Mouse (Mus musculus): ENCODE measurements around the gene A030005L19Rik. TPM values are rescaled to one million over a fixed set of nuclear protein-coding genes. Genes with fewer than 3 reads are reported as not detected.

The A030005L19Rik gene
- polyA plus RNA-seq (2012; rRNA removed) = 0.98 and 1.0 TPM in 2 replicates

DNA sequence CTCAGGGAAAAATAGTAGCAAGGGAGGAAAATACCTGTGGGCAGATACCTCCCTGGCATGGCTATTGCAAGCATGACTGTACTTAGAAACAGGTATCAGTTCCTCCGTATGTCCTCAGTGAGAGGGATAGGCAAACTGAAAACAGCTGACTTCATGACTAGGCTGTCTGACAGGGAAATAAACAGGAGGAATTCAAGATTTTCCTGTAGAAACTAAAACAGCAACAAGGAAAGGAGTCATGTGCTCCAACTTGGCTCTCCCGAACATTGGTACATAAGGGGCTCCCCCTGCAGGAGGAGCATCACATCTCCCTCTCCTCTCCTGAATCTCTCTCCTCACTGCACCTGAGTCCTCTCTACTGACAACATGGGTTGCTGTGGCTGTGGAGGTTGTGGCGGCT is at the start of gene A030005L19Rik:
A030005L19Rik (plus strand) TSS at position 301 of the 400 bp plus-strand sequence.
- 89% methylated on average over 3 of the region's 3 CpGs for WGBS
- no peaks in the 10 kb centered on the region for H3K27me3 ChIP-seq (ENCODE audit: control insufficient read depth, insufficient read depth, low read length)
- no peak within 1 kb of the TSS for H3K4me3 ChIP-seq (ENCODE audit: control insufficient read depth, insufficient read depth, low read length)
- H3K4me1 ChIP-seq (replicated peaks; ENCODE audit: control insufficient read depth, insufficient read depth, low read length) = 0 out of 2 replicates have a peak, but pooled peaks cover 1% of the 10 kb centered on the region
- TF ChIP-seq CTCF (IDR thresholded peaks at IDR 0.05; ENCODE audit: borderline replicate concordance, control insufficient read depth, extremely low read depth, insufficient read depth, low read length, poor library complexity) = no peak
- no peak for TF ChIP-seq POLR2A (IDR thresholded peaks at IDR 0.05; ENCODE audit: control insufficient read depth, extremely low read depth, insufficient read depth, low read length, poor library complexity)
- no peak within 1 kb of the TSS for H3K27ac ChIP-seq (ENCODE audit: control insufficient read depth, insufficient read depth, low read length)
- no peak for DNase-seq
- H3K36me3 ChIP-seq (ENCODE audit: control insufficient read depth, insufficient read depth, low read length) = no peaks in the 10 kb centered on the region

DNA sequence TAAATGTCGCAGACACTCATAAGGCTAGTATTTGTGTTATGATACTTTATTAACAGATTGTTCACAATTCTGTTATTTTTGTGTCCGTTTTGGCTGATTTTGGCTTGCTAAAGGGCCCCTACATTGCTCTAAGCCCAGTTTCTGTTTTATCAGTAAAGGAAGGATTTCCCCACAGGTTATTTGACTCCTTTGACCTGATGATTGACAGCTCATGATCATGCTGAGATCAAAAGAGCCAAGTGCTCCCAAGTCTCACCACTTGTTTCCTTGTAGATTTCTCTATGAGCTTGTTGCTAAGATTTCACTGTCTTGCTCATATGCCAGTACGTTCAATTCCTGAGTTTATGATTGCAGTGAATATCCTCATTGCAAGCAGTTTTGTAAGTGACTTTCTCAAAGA is 42.9 kb upstream of the A030005L19Rik start:
- peaks cover 5% of the 10 kb centered on the region; the same call in 1 of the 2 replicates for H3K36me3 ChIP-seq (ENCODE audit: control insufficient read depth, insufficient read depth, low read length)
- no peak for TF ChIP-seq POLR2A (IDR thresholded peaks at IDR 0.05; ENCODE audit: control insufficient read depth, extremely low read depth, insufficient read depth, low read length, poor library complexity)
- TF ChIP-seq CTCF (IDR thresholded peaks at IDR 0.05; ENCODE audit: borderline replicate concordance, control insufficient read depth, extremely low read depth, insufficient read depth, low read length, poor library complexity) = no peak
- no peak for DNase-seq
- no peaks in the 10 kb centered on the region for H3K27me3 ChIP-seq (ENCODE audit: control insufficient read depth, insufficient read depth, low read length)
- H3K27ac ChIP-seq (ENCODE audit: control insufficient read depth, insufficient read depth, low read length) = no peak overlapping the region
- H3K4me3 ChIP-seq (ENCODE audit: control insufficient read depth, insufficient read depth, low read length) = no peak overlapping the region
- no peaks in the 10 kb centered on the region for H3K4me1 ChIP-seq (replicated peaks; ENCODE audit: control insufficient read depth, insufficient read depth, low read length)
- 86% methylated on average over 3 of the region's 3 CpGs for WGBS

DNA sequence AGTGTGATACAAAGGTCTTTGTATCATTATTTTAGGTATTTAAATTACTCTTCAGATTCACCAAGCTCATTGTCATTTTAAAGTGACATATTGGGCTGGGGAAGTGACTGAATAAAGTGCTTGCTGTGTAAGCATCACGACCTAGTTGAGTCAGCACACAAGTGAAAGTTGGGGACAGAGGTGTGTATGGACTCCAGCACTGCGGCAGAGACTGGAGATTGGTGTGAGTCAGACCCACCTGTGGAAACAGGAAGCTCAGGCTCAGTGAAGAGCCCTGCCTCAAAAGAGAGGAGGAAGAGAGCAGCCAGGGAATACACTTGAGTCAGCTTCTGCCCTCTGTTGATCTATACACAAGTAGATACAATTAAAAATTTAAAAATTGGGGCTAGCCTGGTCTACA is 34.0 kb upstream of the A030005L19Rik start:
- 66% methylated on average over 2 of the region's 2 CpGs for WGBS
- Histone ChIP-seq H3K4me1 (replicated peaks; ENCODE audit: control insufficient read depth, insufficient read depth, low read length) (no peaks in the 10 kb centered on the region), H3K27ac (ENCODE audit: control insufficient read depth, insufficient read depth, low read length) (no peak overlapping the region), H3K27me3 (ENCODE audit: control insufficient read depth, insufficient read depth, low read length) (no peaks in the 10 kb centered on the region), H3K4me3 (ENCODE audit: control insufficient read depth, insufficient read depth, low read length) (no peak overlapping the region), H3K36me3 (ENCODE audit: control insufficient read depth, insufficient read depth, low read length) (peaks cover 25% of the 10 kb centered on the region)
- DNase-seq = no peak
- TF ChIP-seq CTCF (IDR thresholded peaks at IDR 0.05; ENCODE audit: borderline replicate concordance, control insufficient read depth, extremely low read depth, insufficient read depth, low read length, poor library complexity) = no peak
- no peak for TF ChIP-seq POLR2A (IDR thresholded peaks at IDR 0.05; ENCODE audit: control insufficient read depth, extremely low read depth, insufficient read depth, low read length, poor library complexity)

DNA sequence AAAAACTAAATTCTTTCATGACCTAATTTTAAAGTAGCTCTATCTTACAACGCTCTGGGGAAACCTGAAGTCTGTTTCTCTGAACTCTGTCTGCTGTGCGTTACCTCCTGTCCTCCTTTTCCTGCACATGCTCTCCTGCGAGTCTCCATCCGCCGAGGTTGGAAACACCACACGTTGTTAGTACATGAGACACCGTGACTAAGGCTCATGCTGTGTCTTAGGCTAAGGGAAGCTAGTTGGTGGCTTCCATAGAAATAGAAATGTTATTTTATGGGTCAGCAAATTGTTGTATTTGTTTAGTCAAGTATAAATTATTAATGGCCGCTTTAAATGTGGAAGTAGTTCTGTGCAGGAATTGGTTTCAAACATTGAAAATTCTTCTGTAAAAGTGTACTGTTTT is 32.9 kb upstream of the A030005L19Rik start:
- Histone ChIP-seq H3K4me1 (replicated peaks; ENCODE audit: control insufficient read depth, insufficient read depth, low read length) (no peaks in the 10 kb centered on the region), H3K4me3 (ENCODE audit: control insufficient read depth, insufficient read depth, low read length) (no peak overlapping the region), H3K36me3 (ENCODE audit: control insufficient read depth, insufficient read depth, low read length) (peaks cover 25% of the 10 kb centered on the region), H3K27me3 (ENCODE audit: control insufficient read depth, insufficient read depth, low read length) (no peaks in the 10 kb centered on the region), H3K27ac (ENCODE audit: control insufficient read depth, insufficient read depth, low read length) (no peak overlapping the region)
- no peak for DNase-seq
- WGBS = 96% methylated on average over 8 of the region's 8 CpGs
- no peak for TF ChIP-seq POLR2A (IDR thresholded peaks at IDR 0.05; ENCODE audit: control insufficient read depth, extremely low read depth, insufficient read depth, low read length, poor library complexity)
- no peak for TF ChIP-seq CTCF (IDR thresholded peaks at IDR 0.05; ENCODE audit: borderline replicate concordance, control insufficient read depth, extremely low read depth, insufficient read depth, low read length, poor library complexity)

DNA sequence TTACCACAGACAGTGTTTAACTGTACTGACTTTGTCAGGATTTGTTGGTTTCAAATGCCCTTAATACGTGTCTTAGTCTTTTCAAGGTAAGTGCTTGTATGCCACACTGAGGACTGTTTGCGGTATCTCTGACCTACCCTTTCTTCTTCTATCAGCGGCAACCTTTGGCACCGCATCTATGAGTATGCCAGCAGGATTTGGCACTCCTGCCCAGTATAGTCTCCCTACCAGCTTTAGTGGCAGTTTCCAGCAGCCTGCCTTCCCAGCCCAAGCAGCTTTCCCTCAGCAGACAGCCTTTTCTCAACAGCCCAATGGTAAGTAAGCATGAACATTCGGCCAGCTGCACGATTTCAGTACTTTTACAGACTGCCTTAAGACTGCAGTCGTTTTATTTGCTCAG is 19.9 kb upstream of the A030005L19Rik start:
- peaks cover 29% of the 10 kb centered on the region for H3K36me3 ChIP-seq (ENCODE audit: control insufficient read depth, insufficient read depth, low read length)
- H3K27me3 ChIP-seq (ENCODE audit: control insufficient read depth, insufficient read depth, low read length) = no peaks in the 10 kb centered on the region
- no peak overlapping the region for H3K27ac ChIP-seq (ENCODE audit: control insufficient read depth, insufficient read depth, low read length)
- no peak for DNase-seq
- WGBS = 92% methylated on average over 7 of the region's 7 CpGs
- H3K4me3 ChIP-seq (ENCODE audit: control insufficient read depth, insufficient read depth, low read length) = no peak overlapping the region
- no peaks in the 10 kb centered on the region for H3K4me1 ChIP-seq (replicated peaks; ENCODE audit: control insufficient read depth, insufficient read depth, low read length)
- no peak for TF ChIP-seq CTCF (IDR thresholded peaks at IDR 0.05; ENCODE audit: borderline replicate concordance, control insufficient read depth, extremely low read depth, insufficient read depth, low read length, poor library complexity)
- TF ChIP-seq POLR2A (IDR thresholded peaks at IDR 0.05; ENCODE audit: control insufficient read depth, extremely low read depth, insufficient read depth, low read length, poor library complexity) = no peak

DNA sequence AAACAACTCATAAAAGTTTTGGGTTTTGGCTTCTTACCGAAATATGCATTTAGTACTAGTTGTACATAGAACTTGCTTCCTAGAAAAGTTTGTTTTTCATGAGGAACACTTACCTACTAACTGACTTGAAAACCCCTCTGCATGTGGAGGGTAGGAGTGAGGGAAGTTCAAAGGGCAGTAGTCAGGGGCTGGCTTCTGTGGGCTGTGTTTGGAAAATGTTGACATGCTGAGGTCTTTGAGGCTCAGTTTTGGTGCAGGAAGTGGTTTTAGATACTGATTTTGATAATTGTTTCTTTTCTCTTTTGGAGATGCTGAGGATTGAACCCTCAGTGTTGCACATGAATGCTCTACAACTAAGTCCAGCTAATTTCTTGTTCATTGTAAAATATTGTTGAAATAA is 12.6 kb upstream of the A030005L19Rik start:
- TF ChIP-seq CTCF (IDR thresholded peaks at IDR 0.05; ENCODE audit: borderline replicate concordance, control insufficient read depth, extremely low read depth, insufficient read depth, low read length, poor library complexity) = no peak
- TF ChIP-seq POLR2A (IDR thresholded peaks at IDR 0.05; ENCODE audit: control insufficient read depth, extremely low read depth, insufficient read depth, low read length, poor library complexity) = no peak
- H3K27me3 ChIP-seq (ENCODE audit: control insufficient read depth, insufficient read depth, low read length) = no peaks in the 10 kb centered on the region
- no peak overlapping the region for H3K4me3 ChIP-seq (ENCODE audit: control insufficient read depth, insufficient read depth, low read length)
- peaks cover under 1% of the 10 kb centered on the region; the same call in 1 of the 2 replicates for H3K36me3 ChIP-seq (ENCODE audit: control insufficient read depth, insufficient read depth, low read length)
- peak; percentile 33 for DNase-seq
- 15% methylated on average over 1 of the region's 1 CpGs for WGBS
- H3K4me1 ChIP-seq (replicated peaks; ENCODE audit: control insufficient read depth, insufficient read depth, low read length) = peaks cover 9% of the 10 kb centered on the region
- H3K27ac ChIP-seq (ENCODE audit: control insufficient read depth, insufficient read depth, low read length) = no peak overlapping the region

DNA sequence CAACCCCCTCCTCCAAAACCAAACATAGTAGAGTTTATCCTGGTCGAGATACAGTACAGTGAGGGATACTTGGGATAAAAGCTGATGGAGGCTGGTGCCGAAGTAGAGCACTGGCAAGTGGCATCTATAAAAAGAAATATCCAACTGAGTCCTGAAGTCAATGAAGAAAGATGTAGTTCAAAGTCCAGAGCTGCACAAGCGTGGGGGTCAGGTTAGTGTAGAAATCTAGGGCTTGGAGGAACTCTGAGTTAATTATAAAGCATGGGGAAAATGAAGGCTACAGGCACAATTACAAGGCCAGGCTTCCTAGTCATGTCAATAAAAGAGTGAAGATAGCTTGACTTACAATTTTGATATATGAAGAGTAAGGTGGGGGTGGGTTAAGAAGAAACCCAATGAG is 11.9 kb upstream of the A030005L19Rik start:
- Histone ChIP-seq H3K36me3 (ENCODE audit: control insufficient read depth, insufficient read depth, low read length) (no peaks in the 10 kb centered on the region), H3K27ac (ENCODE audit: control insufficient read depth, insufficient read depth, low read length) (no peak overlapping the region), H3K4me3 (ENCODE audit: control insufficient read depth, insufficient read depth, low read length) (no peak overlapping the region), H3K4me1 (replicated peaks; ENCODE audit: control insufficient read depth, insufficient read depth, low read length) (peaks cover 9% of the 10 kb centered on the region), H3K27me3 (ENCODE audit: control insufficient read depth, insufficient read depth, low read length) (no peaks in the 10 kb centered on the region)
- TF ChIP-seq CTCF (IDR thresholded peaks at IDR 0.05; ENCODE audit: borderline replicate concordance, control insufficient read depth, extremely low read depth, insufficient read depth, low read length, poor library complexity) = no peak
- no peak for TF ChIP-seq POLR2A (IDR thresholded peaks at IDR 0.05; ENCODE audit: control insufficient read depth, extremely low read depth, insufficient read depth, low read length, poor library complexity)
- 95% methylated on average over 3 of the region's 3 CpGs for WGBS
- DNase-seq = no peak

All from thymus, adult 2 months (tissue).